Mouse (Mus musculus) liver, embryonic 16.5 days (tissue): ENCODE measurements around the gene Mettl3. TPM values are rescaled to one million over a fixed set of nuclear protein-coding genes. Genes with fewer than 3 reads are reported as not detected.
"Not testable (repeated sequence)": the region's sequence is repeated elsewhere in the genome, so short reads cannot be mapped to it uniquely, and the experiment has no call there.

Experiments
- ATAC-seq: fragments of 200-750 bp; cut with Nextera tagmentation; 2 replicates; pipeline ENCODE4 v1.8.0; 2017; ENCODE audit warnings: low read depth, mild to moderate bottlenecking, moderate number of reproducible peaks, moderate library complexity
- H3K27ac ChIP-seq: fragments of 300-500 bp; sonication (generic); 2 replicates; pipeline ENCODE4 v1.5.1; 2014; ENCODE audit warnings: mild to moderate bottlenecking, low read length
- H3K27me3 ChIP-seq: fragments of 300-500 bp; sonication (generic); 2 replicates; pipeline ENCODE4 v1.6.1; 2014; ENCODE audit warnings: low read depth, low read length, mixed read lengths; ENCODE audit not compliant: control insufficient read depth, insufficient read depth
- H3K36me3 ChIP-seq: fragments of 300-500 bp; sonication (generic); 2 replicates; pipeline ENCODE4 v1.6.1; 2014; ENCODE audit warnings: mild to moderate bottlenecking; ENCODE audit not compliant: control insufficient read depth, insufficient read depth
- H3K4me1 ChIP-seq: fragments of 300-500 bp; sonication (generic); 2 replicates; pipeline ENCODE4 v1.6.1; 2014; ENCODE audit warnings: low read depth, low read length, mixed read lengths; ENCODE audit not compliant: control insufficient read depth
- H3K4me2 ChIP-seq: fragments of 300-500 bp; sonication (generic); 2 replicates; pipeline ENCODE4 v1.6.1; 2014; ENCODE audit warnings: low read depth, low read length, mixed read lengths
- H3K4me3 ChIP-seq: fragments of 300-500 bp; sonication (generic); 2 replicates; pipeline ENCODE4 v1.5.1; 2014; ENCODE audit warnings: low read depth, mild to moderate bottlenecking, low read length
- H3K9ac ChIP-seq: fragments of 300-500 bp; sonication (generic); 2 replicates; pipeline ENCODE4 v1.6.1; 2014; ENCODE audit warnings: low read depth, low read length
- H3K9me3 ChIP-seq: fragments of 300-500 bp; sonication (generic); replicated peaks from 2 replicates; pipeline ENCODE4 v1.6.1; 2016; ENCODE audit warnings: low read length; ENCODE audit not compliant: control insufficient read depth
- WGBS: fragments of 180-500 bp; shearing (Covaris S2); extraction: QIAGEN DNeasy Blood & Tissue Kit; methylation state at CpG from one replicate; pipeline ENCODE4 v1.1.7; 2014; ENCODE audit not compliant: insufficient replicate concordance; 5-methylcytosine and 5-hydroxymethylcytosine counted together
- polyA plus RNA-seq: library from polyadenylated mRNA; unstranded; fragments of >200 nt; fragmentation: Nextera tagmentation; extraction: Ambion mirVana; gene quantifications from 2 replicates; pipeline ENCODE4 v1.2.1, GENCODE M21; 2015

Gene Mettl3
- polyA plus RNA-seq, 1 experiment from 2014 or later = 15.0 TPM

GRCm38 (mm10) chr14:52306100-52306499, 1.2 kb upstream of the Mettl3 start:
- WGBS = 61% methylated on average over 2 of the region's 2 CpGs
- no peaks in the 10 kb centered on the region for H3K36me3 ChIP-seq
- peaks cover 22% of the 10 kb centered on the region for H3K4me1 ChIP-seq
- H3K27ac ChIP-seq = peak overlapping the region; percentile 74
- no peaks in the 10 kb centered on the region for H3K9me3 ChIP-seq
- no peaks in the 10 kb centered on the region for H3K27me3 ChIP-seq
- H3K4me3 ChIP-seq = no peak overlapping the region
- H3K9ac ChIP-seq = no peak overlapping the region
- peak overlapping the region; percentile 49 for H3K4me2 ChIP-seq
- ATAC-seq = peak; percentile 37

DNA sequence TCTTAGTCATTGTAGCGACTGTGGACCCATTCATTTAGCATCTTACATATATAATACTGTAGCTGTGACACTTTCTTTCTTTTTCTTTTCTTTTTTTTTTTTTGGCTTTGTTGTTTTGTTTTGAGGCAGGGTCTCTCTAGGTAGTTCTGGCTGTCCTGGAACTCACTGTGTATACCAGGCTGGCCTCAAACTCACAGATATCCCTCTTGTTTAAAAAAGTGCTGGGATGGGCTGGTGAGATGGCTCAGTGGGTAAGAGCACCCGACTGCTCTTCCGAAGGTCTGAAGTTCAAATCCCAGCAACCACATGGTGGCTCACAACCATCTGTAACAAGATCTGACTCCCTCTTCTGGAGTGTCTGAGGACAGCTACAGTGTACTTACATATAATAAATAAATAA, 1.4 kb downstream of the Mettl3 start:
- not testable (repeated sequence) for H3K4me3 ChIP-seq, H3K27ac ChIP-seq, H3K9me3 ChIP-seq, H3K9ac ChIP-seq, H3K27me3 ChIP-seq, ATAC-seq
- peaks cover 18% of the 10 kb centered on the region for H3K4me1 ChIP-seq
- WGBS = 80% methylated on average over 3 of the region's 3 CpGs
- peaks cover 14% of the 10 kb centered on the region; the same call in 1 of the 2 replicates for H3K36me3 ChIP-seq
- H3K4me2 ChIP-seq = peak overlapping the region; percentile 86; the same call in 1 of the 2 replicates

GRCm38 (mm10) chr14:52295558-52296264, 9.2 kb downstream of the Mettl3 start:
- Histone ChIP-seq H3K9ac (no peak overlapping the region), H3K4me1 (no peaks in the 10 kb centered on the region), H3K4me2 (no peak overlapping the region), H3K27me3 (no peaks in the 10 kb centered on the region), H3K36me3 (peaks cover 46% of the 10 kb centered on the region), H3K4me3 (no peak overlapping the region), H3K9me3 (no peaks in the 10 kb centered on the region), H3K27ac (no peak overlapping the region)
- 68% methylated on average over 6 of the region's 6 CpGs for WGBS
- no peak for ATAC-seq

DNA sequence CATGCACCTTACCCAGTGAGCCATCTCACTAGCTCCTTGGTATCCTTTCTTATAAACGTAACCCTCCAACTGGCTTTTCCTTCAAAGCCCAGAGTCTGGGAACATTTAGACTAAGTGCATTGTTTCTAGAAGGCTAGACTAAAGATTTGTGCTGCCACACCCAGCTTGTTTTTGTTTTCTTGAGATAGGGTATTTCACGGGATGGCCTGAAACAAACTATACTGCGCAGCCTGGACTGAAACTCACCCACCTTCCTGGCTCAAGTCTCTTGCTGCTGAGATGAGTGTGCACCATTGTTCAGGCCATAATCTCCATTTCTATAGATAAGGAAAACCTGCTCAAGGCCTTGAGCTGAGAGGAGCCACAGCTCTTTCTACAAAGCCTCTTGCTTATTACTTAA, 20.7 kb downstream of the Mettl3 start:
- Histone ChIP-seq H3K36me3 (peaks cover 22% of the 10 kb centered on the region), H3K4me3 (no peak overlapping the region), H3K4me1 (peaks cover 10% of the 10 kb centered on the region), H3K9me3 (no peaks in the 10 kb centered on the region), H3K27ac (no peak overlapping the region), H3K9ac (no peak overlapping the region), H3K4me2 (no peak overlapping the region), H3K27me3 (no peaks in the 10 kb centered on the region)
- 72% methylated on average over 3 of the region's 3 CpGs for WGBS
- ATAC-seq = no peak

GRCm38 (mm10) chr14:52283629-52284028, 21.3 kb downstream of the Mettl3 start:
- peaks cover 10% of the 10 kb centered on the region for H3K4me1 ChIP-seq
- no peaks in the 10 kb centered on the region for H3K9me3 ChIP-seq
- H3K4me2 ChIP-seq = no peak overlapping the region
- no peak overlapping the region for H3K4me3 ChIP-seq
- H3K36me3 ChIP-seq = peaks cover 22% of the 10 kb centered on the region
- H3K9ac ChIP-seq = no peak overlapping the region
- 90% methylated on average over 5 of the region's 5 CpGs for WGBS
- H3K27me3 ChIP-seq = no peaks in the 10 kb centered on the region
- ATAC-seq = no peak
- no peak overlapping the region for H3K27ac ChIP-seq

DNA sequence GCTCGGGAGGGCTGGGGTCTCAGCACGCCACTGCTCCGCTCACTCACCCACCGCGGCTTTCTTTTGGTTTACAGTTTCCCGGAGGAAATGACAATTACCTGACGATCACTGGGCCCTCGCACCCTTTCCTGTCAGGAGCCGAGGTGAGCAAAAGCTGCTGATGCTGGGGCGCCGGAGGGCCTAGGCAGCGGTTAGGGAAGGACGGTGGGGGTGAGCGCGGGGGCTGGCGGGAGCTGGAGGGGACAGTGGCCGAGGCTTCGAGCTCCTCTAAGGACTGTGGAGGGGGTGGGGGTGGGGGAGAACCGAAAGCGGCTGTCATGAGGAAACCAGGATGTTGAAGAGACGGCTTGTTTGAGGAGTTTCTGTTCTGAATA, 25.2 kb downstream of the Mettl3 start:
- H3K4me2 ChIP-seq = peak overlapping the region; percentile 73
- peak overlapping the region; percentile 82 for H3K9ac ChIP-seq
- H3K4me1 ChIP-seq = peaks cover 13% of the 10 kb centered on the region
- H3K27me3 ChIP-seq = no peaks in the 10 kb centered on the region
- H3K9me3 ChIP-seq = no peaks in the 10 kb centered on the region
- no peaks in the 10 kb centered on the region for H3K36me3 ChIP-seq
- 0 out of 2 replicates have a peak, but pooled peaks have one; percentile 5 for ATAC-seq
- H3K27ac ChIP-seq = peak overlapping the region; percentile 92
- under 1% methylated on average over 21 of the region's 21 CpGs for WGBS
- peak overlapping the region; percentile 77 for H3K4me3 ChIP-seq

DNA sequence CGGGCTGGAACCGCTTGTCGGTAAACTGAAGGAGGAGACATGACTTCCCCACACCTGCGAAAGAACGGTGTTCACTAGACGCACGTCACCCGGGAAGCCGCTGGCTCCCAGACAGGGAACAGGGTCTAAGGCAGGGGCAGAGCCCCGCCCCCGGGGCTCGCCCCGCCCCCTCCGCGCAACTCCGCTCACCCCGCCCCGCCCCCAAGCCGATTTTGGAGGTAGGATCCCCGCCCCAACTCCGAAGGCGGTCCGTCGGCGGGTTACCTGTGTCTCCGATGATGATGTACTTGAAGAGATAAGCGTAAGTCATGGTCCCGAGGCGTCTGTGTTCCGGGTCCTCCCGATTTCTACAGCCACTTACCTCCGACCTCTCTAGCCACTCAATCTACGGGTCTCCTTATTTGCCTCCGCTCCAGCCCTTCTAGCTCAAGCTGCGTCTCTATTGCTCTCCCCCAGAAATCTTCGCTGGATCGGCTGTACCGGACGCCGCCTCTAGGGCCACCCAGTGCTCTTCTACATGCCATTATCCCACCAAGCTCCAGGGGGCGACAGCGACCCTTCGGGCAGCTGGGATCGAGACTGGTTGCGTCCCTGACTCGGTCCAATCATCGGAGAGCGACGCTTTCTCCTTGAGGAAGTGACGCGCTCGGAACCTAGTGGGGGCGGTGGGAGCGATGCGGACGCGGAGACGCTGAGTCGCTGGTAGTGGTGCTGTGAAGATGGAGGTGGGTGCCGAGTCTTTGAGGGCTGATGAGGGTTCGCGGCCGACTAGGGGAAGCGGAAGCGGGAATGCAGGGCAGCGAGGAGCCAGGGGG, 25.8 kb downstream of the Mettl3 start, which contains the start of the genes Tox4 and Rab2b:
Gene Tox4 (plus strand): TSS at position 215 of the 815 bp plus-strand sequence.
Gene Rab2b (minus strand): TSS at position 614 of the 815 bp plus-strand sequence.
- peak within 1 kb of the TSS; percentile 77 for H3K4me3 ChIP-seq
- WGBS = under 1% methylated on average over 66 of the region's 66 CpGs
- H3K9ac ChIP-seq = peak within 1 kb of the TSS; percentile 82
- peak within 1 kb of the TSS; percentile 73 for H3K4me2 ChIP-seq
- no peaks in the 10 kb centered on the region for H3K9me3 ChIP-seq
- peaks cover 13% of the 10 kb centered on the region for H3K4me1 ChIP-seq
- peak within 1 kb of the TSS; percentile 92 for H3K27ac ChIP-seq
- peak; percentile 93 for ATAC-seq
- no peaks in the 10 kb centered on the region for H3K36me3 ChIP-seq
- H3K27me3 ChIP-seq = no peaks in the 10 kb centered on the region

DNA sequence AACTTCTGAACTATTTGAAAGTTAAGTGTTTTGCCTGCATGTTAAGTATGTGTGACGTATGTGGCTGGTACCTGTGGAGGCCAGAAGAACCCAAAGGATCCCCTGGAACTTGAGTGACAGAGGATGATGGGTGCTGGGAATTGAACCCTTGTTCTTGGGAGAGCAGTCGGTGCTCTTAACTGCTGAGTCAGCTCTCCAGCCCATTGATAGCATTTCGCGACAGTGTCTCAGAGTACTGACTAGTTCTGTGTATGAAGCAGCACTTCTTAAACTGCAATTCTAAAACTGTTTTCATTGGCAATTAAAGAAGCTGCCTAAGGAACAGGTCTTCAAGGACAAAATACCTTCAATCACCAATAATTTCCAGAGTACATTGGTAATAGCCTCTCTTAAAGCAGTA, 27.7 kb downstream of the Mettl3 start:
- Histone ChIP-seq H3K27ac (no peak overlapping the region), H3K4me3 (no peak overlapping the region), H3K9me3 (no peaks in the 10 kb centered on the region), H3K9ac (no peak overlapping the region), H3K36me3 (no peaks in the 10 kb centered on the region), H3K4me2 (no peak overlapping the region), H3K27me3 (no peaks in the 10 kb centered on the region), H3K4me1 (peaks cover 11% of the 10 kb centered on the region)
- 74% methylated on average over 4 of the region's 4 CpGs for WGBS
- ATAC-seq = no peak

- Histone ChIP-seq H3K27ac (no peak overlapping the region), H3K4me2 (no peak overlapping the region), H3K9me3 (no peaks in the 10 kb centered on the region), H3K4me3 (no peak overlapping the region), H3K36me3 (no peaks in the 10 kb centered on the region), H3K9ac (no peak overlapping the region), H3K27me3 (no peaks in the 10 kb centered on the region), H3K4me1 (no peaks in the 10 kb centered on the region)
- no peak for ATAC-seq
- 54% methylated on average over 3 of the region's 3 CpGs for WGBS
Measured at GRCm38 (mm10) chr14:52272781-52273180, 32.1 kb downstream of the Mettl3 start.
